Mouse (Mus musculus): ENCODE measurements around the gene Lrrc75a. TPM values are rescaled to one million over a fixed set of nuclear protein-coding genes. Genes with fewer than 3 reads are reported as not detected.

Lrrc75a gene
- polyA plus RNA-seq, 1 experiment from 2014 or later, result 18.4 TPM

DNA sequence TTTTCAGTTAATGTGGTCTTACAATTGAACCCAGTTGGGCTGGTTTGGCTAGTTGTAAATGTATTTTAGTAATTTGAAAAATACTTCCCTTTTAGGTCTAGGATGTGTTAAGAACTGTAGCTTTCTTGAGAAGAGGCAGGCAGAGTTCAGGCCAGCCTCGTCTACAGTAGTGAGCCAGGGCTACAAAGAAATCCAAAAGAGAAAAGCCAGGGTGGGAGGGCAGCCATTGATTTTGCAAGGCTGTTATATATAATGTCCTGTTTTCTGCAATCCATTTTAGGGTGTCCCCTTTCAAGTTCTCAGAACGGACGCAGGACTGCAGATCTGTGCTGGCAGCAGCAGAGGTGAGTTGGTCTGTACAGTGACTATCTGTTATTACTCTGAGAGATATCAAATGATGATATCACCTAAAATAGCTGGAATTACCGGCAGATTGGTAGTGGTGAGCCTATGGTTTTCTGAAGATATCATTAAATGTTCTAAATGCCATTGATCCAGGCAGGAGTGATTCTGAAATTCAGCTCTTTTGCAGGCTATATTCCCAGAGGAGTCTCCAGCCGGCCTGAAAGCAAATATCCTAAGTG is 44.1 kb downstream of the Lrrc75a start:
- Histone ChIP-seq H3K9ac (peak overlapping the region; percentile 98), H3K9me3 (no peaks in the 10 kb centered on the region), H3K4me3 (peak overlapping the region; percentile 83), H3K4me1 (peaks cover 38% of the 10 kb centered on the region), H3K27ac (peak overlapping the region; percentile 96), H3K4me2 (peak overlapping the region; percentile 67), H3K36me3 (peaks cover 55% of the 10 kb centered on the region), H3K27me3 (no peaks in the 10 kb centered on the region)
- no peak for ATAC-seq (ENCODE audit: insufficient number of reproducible peaks, insufficient read depth, low FRiP score, low TSS enrichment, low read depth)
- 14% methylated on average over 5 of the region's 5 CpGs for whole genome bisulfite sequencing

DNA sequence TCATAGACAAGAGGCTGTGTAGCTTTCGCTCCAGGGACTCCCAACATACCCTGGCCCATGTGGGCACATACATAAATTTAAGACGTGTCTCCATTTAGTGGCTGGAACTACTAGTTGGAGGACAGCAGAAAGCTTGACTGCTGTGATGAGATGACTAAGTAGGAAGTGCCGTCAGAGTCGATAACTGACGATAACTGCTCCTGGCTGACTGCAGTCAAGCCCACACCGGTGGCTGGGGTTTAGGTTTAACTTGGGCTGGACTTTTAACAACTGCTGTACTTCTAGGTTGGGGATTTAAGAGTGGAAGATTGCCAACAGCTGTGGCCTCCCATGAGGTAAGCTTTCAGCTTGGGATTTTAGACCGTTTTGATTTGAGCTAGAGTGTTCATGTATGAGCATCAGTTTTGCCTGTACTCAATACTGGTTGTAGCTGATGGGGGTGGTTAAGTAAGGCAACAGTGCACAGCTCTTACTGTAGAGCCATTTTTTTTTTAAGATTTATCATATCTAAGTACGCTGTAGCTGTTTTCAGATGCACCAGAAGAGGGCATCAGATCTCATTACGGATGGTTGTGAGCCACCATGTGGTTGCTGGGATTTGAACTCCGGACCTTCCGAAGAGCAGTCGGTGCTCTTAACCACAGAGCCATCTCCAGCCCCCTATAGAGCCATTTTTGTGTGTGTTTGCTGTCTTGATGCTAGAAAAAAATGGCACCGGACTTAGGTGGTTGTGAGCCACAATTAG is 44.8 kb downstream of the Lrrc75a start:
- Histone ChIP-seq H3K9me3 (no peaks in the 10 kb centered on the region), H3K36me3 (peaks cover 48% of the 10 kb centered on the region), H3K4me1 (peaks cover 38% of the 10 kb centered on the region), H3K27ac (peak overlapping the region; percentile 96), H3K9ac (peak overlapping the region; percentile 98), H3K4me2 (peak overlapping the region; percentile 67), H3K27me3 (no peaks in the 10 kb centered on the region), H3K4me3 (peak overlapping the region; percentile 83)
- no peak for ATAC-seq (ENCODE audit: insufficient number of reproducible peaks, insufficient read depth, low FRiP score, low TSS enrichment, low read depth)
- under 1% methylated on average over 13 of the region's 13 CpGs for WGBS

DNA sequence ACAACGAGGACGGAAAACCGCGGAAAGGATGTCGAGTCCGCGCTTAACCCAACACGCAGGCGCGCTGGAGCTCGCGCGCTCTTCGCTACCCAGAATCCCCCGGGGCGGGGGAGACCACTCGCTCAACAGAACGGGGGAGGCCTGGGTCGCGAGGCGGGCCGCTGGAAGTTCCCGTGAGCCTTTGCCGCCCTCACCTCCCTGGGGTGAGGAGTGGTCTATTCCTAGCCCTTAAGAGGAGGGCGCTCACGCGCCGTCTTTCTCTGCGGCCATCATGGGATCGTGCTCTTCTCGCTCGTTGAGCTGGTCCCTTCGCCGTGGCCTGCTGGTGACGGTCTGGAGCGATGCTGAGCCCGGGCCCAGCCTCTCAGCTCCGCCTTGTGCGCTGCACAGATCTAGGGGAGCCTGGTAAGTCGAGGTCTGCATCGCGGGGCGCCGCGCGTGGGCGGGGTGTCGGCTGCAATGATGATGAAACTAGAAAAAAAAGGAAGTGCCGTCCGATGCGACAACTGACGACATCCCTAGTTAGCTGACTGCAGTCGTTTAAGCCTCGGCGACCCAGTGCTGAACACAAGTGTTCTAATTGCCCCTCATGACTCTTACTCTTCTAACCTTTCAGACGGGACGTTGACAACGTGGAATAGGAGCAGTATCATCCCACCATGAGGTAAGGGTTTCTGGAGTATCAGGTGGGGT is 45.6 kb downstream of the Lrrc75a start:
- no peaks in the 10 kb centered on the region for H3K9me3 ChIP-seq
- H3K4me3 ChIP-seq, result peak overlapping the region; percentile 83
- under 1% methylated on average over 58 of the region's 58 CpGs for WGBS
- peaks cover 42% of the 10 kb centered on the region for H3K36me3 ChIP-seq
- peak overlapping the region; percentile 96 for H3K27ac ChIP-seq
- ATAC-seq (ENCODE audit: insufficient number of reproducible peaks, insufficient read depth, low FRiP score, low TSS enrichment, low read depth), result peak; percentile 94
- H3K4me2 ChIP-seq, result peak overlapping the region; percentile 67
- peaks cover 38% of the 10 kb centered on the region for H3K4me1 ChIP-seq
- H3K9ac ChIP-seq, result peak overlapping the region; percentile 98
- H3K27me3 ChIP-seq, result no peaks in the 10 kb centered on the region

DNA sequence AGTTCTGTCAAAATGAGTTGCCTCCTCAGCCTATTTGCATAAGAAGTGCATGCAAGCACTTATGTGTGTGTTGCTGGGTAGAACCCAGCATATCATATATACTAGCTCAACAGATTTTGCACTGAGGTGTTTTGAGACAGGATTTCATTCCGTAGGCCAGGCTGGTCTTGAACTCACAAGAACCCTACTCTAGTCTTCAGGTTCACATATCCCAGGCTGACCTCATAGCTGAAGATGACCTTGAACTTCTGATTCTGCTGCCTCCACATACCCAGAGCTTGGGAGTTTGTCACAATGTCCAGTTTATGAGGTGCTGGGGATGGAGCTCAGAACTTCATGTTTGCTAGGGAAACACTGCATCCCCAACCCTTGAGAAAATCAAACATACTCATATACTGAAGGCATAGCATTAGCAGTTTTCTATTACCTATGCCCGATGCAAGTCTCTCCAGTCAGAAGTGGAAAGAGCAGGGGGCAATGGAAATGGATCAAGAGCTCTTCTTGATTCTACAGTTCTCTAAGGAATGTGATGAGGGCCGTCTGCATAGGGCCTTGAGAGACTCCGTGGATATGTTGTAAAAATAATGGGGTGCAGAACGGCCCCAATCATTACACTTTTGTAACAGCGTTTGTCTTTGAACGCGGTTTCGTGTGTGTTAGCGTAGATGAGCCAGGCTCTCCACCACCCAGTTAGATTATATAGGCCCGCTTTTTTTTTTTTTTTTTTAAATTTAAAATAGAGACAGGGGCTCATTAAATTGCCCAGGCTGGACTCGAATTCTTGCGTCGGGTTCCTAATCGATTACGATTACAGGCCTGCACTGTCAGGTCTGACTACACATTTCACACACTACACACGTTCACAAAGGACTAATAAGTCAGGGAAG is 46.3 kb downstream of the Lrrc75a start:
- H3K9me3 ChIP-seq, result no peaks in the 10 kb centered on the region
- H3K4me2 ChIP-seq, result peak overlapping the region; percentile 67
- peak overlapping the region; percentile 96 for H3K27ac ChIP-seq
- no peaks in the 10 kb centered on the region for H3K27me3 ChIP-seq
- WGBS, result 11% methylated on average over 17 of the region's 17 CpGs
- peaks cover 34% of the 10 kb centered on the region for H3K36me3 ChIP-seq
- H3K4me1 ChIP-seq, result peaks cover 32% of the 10 kb centered on the region
- H3K9ac ChIP-seq, result peak overlapping the region; percentile 98
- no peak for ATAC-seq (ENCODE audit: insufficient number of reproducible peaks, insufficient read depth, low FRiP score, low TSS enrichment, low read depth)
- peak overlapping the region; percentile 83 for H3K4me3 ChIP-seq

DNA sequence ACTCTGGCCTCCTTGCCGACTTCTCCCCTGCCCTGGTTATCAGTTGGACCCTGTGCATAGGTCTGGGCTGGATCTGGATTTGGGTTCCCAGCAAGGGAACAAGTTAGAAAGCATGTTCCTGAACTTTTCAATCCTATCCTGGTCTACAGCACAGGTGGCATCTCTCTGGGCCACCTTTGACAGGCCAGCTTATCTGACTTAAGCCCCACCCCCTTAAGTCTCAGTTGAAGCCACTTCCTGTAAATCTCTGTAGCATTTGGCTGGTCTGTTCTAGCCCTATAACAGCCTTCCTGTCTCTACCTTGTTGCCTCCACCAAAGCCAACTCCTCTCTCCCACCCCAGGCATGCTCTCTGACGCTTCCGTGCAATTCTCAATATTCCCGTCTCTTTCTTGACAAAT is 49.8 kb downstream of the Lrrc75a start:
- Histone ChIP-seq H3K27me3 (no peaks in the 10 kb centered on the region), H3K4me3 (no peak overlapping the region), H3K4me2 (no peak overlapping the region), H3K9ac (no peak overlapping the region), H3K9me3 (no peaks in the 10 kb centered on the region), H3K36me3 (no peaks in the 10 kb centered on the region), H3K27ac (no peak overlapping the region), H3K4me1 (0 out of 2 replicates have a peak, but pooled peaks cover 5% of the 10 kb centered on the region)
- no peak for ATAC-seq (ENCODE audit: insufficient number of reproducible peaks, insufficient read depth, low FRiP score, low TSS enrichment, low read depth)
- 83% methylated on average over 4 of the region's 4 CpGs for WGBS

DNA sequence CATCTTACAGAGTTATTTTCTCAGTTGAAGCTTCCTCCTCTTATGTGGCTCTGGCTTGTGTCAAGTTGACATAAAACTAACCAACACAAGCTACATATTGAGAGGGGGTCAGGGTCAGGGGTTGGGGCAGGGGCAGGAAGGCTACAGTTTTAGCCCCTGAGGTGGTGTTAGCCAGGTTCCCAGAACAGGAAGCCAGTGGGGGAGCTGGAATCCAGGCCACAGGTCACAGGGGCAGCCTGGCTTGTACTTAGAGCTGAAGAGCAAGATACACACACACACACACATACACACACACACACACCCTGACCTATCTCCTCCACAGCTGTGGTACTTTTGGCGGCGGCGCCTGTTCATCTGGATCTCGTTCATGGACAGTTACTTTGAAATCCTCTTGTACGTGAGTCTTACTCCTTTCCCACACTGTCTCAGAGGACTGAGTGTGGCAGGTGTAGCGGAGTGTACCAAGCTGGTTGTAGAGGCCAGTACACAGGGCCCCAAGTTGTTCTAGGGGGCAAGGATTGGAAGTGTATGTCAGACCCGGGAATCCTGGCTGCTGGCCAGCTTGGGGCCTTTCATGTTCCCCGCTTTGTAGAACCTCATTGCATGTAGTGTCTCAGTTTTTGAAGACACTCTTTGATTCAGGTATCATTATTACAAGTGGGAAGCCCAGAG is 56.3 kb downstream of the Lrrc75a start:
- ATAC-seq (ENCODE audit: insufficient number of reproducible peaks, insufficient read depth, low FRiP score, low TSS enrichment, low read depth), result no peak
- H3K4me1 ChIP-seq, result peaks cover 3% of the 10 kb centered on the region; the same call in 1 of the 2 replicates
- no peaks in the 10 kb centered on the region for H3K9me3 ChIP-seq
- 57% methylated on average over 8 of the region's 8 CpGs for WGBS
- no peaks in the 10 kb centered on the region for H3K27me3 ChIP-seq
- H3K27ac ChIP-seq, result no peak overlapping the region
- no peak overlapping the region for H3K4me2 ChIP-seq
- no peaks in the 10 kb centered on the region for H3K36me3 ChIP-seq
- H3K4me3 ChIP-seq, result no peak overlapping the region
- no peak overlapping the region for H3K9ac ChIP-seq

DNA sequence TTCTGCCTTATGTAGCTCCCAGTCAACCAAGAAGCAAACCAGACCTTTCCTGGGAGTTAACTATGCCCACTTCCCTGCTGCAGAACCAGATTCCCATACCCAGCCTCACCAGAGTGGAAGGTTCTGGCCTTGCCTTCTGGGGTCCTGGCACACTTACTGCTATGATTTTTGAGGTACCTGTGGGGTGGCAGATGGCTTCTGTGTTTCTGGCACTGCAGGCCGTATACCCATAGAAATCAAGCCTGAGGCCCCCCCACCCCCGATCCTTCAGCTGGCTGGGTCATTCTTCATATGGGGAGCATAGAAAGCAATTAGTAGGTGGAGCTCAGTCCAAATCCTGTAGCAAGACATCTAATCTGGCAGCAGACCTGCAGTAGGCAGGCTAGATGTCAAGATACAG is 57.3 kb downstream of the Lrrc75a start:
- Histone ChIP-seq H3K4me3 (no peak overlapping the region), H3K27ac (no peak overlapping the region), H3K4me1 (peaks cover 3% of the 10 kb centered on the region; the same call in 1 of the 2 replicates), H3K27me3 (no peaks in the 10 kb centered on the region), H3K9me3 (no peaks in the 10 kb centered on the region), H3K4me2 (no peak overlapping the region), H3K9ac (0 out of 2 replicates have a peak overlapping the region, but pooled peaks have one; percentile 8), H3K36me3 (no peaks in the 10 kb centered on the region)
- no peak for ATAC-seq (ENCODE audit: insufficient number of reproducible peaks, insufficient read depth, low FRiP score, low TSS enrichment, low read depth)
- 86% methylated on average over 2 of the region's 2 CpGs for WGBS

DNA sequence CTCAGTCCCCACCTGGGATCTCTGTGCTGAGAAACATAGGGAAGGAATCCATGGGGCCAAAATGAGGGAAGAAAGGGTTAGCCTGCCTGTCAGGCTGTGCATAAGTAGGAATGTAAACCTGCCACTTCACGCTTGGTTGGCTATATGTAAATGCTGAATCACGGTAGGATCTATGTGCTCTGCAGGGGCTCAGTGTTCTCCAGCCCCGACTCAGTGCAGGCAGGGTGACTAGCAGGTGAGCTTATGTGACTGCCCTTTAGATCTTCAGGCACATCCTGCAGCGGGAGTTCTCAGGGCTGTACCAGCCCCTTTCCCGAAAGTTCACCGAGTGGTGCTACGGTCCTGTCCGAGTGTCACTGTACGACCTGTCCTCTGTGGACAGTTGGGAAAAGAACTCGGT is 58.9 kb downstream of the Lrrc75a start:
- Histone ChIP-seq H3K9me3 (no peaks in the 10 kb centered on the region), H3K4me2 (no peak overlapping the region), H3K4me3 (no peak overlapping the region), H3K36me3 (no peaks in the 10 kb centered on the region), H3K4me1 (peaks cover 3% of the 10 kb centered on the region; the same call in 1 of the 2 replicates), H3K9ac (no peak overlapping the region), H3K27ac (no peak overlapping the region), H3K27me3 (no peaks in the 10 kb centered on the region)
- no peak for ATAC-seq (ENCODE audit: insufficient number of reproducible peaks, insufficient read depth, low FRiP score, low TSS enrichment, low read depth)
- WGBS, result 84% methylated on average over 10 of the region's 10 CpGs

DNA sequence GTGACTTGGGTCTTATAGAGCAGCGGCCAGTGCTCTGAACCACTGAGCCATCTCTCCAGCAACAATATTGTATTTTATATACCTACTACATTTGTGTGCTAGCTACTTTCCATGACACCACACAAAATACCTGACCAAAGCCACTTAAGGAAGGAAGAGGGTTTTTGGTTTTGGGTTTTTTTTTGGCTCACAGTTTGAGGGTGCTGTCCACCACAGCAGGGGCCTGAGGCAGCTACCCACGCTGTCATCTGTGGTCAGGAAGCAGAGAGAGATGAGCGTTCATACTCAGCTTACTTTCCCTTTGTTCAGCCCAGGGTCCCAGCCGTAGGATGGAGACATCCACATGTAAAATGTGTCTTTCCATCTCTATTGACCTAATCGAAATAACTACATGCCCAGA is 61.3 kb downstream of the Lrrc75a start:
- ATAC-seq (ENCODE audit: insufficient number of reproducible peaks, insufficient read depth, low FRiP score, low TSS enrichment, low read depth), result no peak
- no peaks in the 10 kb centered on the region for H3K27me3 ChIP-seq
- H3K4me1 ChIP-seq, result peaks cover 3% of the 10 kb centered on the region; the same call in 1 of the 2 replicates
- 84% methylated on average over 5 of the region's 5 CpGs for WGBS
- no peaks in the 10 kb centered on the region for H3K9me3 ChIP-seq
- no peaks in the 10 kb centered on the region for H3K36me3 ChIP-seq
- H3K4me3 ChIP-seq, result no peak overlapping the region
- H3K27ac ChIP-seq, result no peak overlapping the region
- no peak overlapping the region for H3K4me2 ChIP-seq
- H3K9ac ChIP-seq, result no peak overlapping the region

DNA sequence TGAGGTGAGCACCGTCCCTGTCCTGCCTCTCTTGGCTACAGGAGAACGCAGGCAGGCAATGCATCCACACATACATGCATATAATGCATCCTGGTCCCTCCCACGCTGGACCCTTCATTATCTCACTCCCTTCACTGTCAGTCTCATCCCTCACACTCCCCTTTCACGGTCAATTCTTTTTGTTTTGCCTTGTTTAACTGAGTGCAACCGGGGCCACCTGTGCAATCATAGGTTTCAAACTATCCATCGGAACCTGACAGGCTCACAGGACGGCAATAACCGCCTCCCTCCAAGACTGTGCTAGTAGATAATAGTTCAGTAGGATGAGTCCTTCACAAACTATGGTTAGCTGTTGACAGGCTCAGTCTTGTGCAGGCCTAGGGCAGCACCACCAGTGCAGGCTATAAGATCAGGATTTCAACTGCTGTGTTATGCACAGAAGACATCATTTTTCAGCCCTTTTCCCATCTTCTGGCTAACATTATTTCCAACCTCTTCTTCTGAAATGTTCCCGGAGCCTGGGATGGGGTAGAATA is 63.6 kb downstream of the Lrrc75a start:
- no peaks in the 10 kb centered on the region for H3K9me3 ChIP-seq
- no peak overlapping the region for H3K4me2 ChIP-seq
- WGBS, result 76% methylated on average over 9 of the region's 9 CpGs
- no peak overlapping the region for H3K4me3 ChIP-seq
- no peak overlapping the region for H3K27ac ChIP-seq
- H3K4me1 ChIP-seq, result peaks cover 3% of the 10 kb centered on the region; the same call in 1 of the 2 replicates
- no peaks in the 10 kb centered on the region for H3K36me3 ChIP-seq
- ATAC-seq (ENCODE audit: insufficient number of reproducible peaks, insufficient read depth, low FRiP score, low TSS enrichment, low read depth), result no peak
- no peaks in the 10 kb centered on the region for H3K27me3 ChIP-seq
- H3K9ac ChIP-seq, result no peak overlapping the region

Measured in embryonic facial prominence, embryonic 13.5 days (tissue).